Mouse (Mus musculus) left cerebral cortex, adult 18-20 months (tissue): ENCODE measurements at regions not wholly inside any gene's neighbourhood (a gene's known extent, or its start where the extent isn't known, plus 50 kb on each side); places are given as distances from the start of the nearest gene placed in this dataset.
A peak's percentile ranks its signal among the peaks of the same experiment; 100 is the strongest.
"Not testable (repeated sequence)": the region's sequence is repeated elsewhere in the genome, so short reads cannot be mapped to it uniquely, and the experiment has no call there.

Source experiments
- DNase-seq, 2 experiments: peaks; one replicate each; pipeline ENCODE4 v3.0.0; 2021 to 2022; ENCODE audit warnings: low spot score in 2 of 2, mixed read lengths in 1 of 2

GRCm38 (mm10) chr4:6600766-6601367 lies 1638.0 kb downstream of the Car8 start:
- DNase-seq: peak in 1 of 2 experiments; percentile 9

GRCm38 (mm10) chr4:6596321-6596720 lies 1642.5 kb downstream of the Car8 start:
- no peak for DNase-seq

- DNase-seq: not testable (repeated sequence)
These were observed 1646.0 kb downstream of the Car8 start for GRCm38 (mm10) chr4:6592890-6593289.

GRCm38 (mm10) chr4:6561604-6562357 lies 1677.1 kb downstream of the Car8 start:
- peak; percentile 16 to 51 for DNase-seq

- no peak for DNase-seq
These were observed 1699.2 kb downstream of the Car8 start for GRCm38 (mm10) chr4:6539626-6540025.

- DNase-seq: no peak
These were observed 1706.4 kb downstream of the Car8 start for GRCm38 (mm10) chr4:6532441-6532840.

GRCm38 (mm10) chr4:6517626-6518025 lies 1721.2 kb downstream of the Car8 start:
- DNase-seq: no peak

GRCm38 (mm10) chr4:6514823-6515222 lies 1721.7 kb upstream of the Impad1 start:
- peak; percentile 80 to 81 for DNase-seq

- no peak for DNase-seq
These were observed 1720.5 kb upstream of the Impad1 start for GRCm38 (mm10) chr4:6513635-6514034.

GRCm38 (mm10) chr4:6512749-6513364 lies 1719.7 kb upstream of the Impad1 start:
- peak; percentile 90 to 92 for DNase-seq

GRCm38 (mm10) chr4:6508091-6508490 lies 1714.9 kb upstream of the Impad1 start:
- DNase-seq: no peak
